Mouse (Mus musculus) kidney, postnatal 36 days (tissue): ENCODE results near the gene Mios.

Source experiments
- DNase-seq, 2 experiments: peaks; one replicate each; pipeline ENCODE4 v3.0.0; 2021 to 2022; ENCODE audit warnings: mixed read lengths in 2 of 2

Gene Mios

DNA sequence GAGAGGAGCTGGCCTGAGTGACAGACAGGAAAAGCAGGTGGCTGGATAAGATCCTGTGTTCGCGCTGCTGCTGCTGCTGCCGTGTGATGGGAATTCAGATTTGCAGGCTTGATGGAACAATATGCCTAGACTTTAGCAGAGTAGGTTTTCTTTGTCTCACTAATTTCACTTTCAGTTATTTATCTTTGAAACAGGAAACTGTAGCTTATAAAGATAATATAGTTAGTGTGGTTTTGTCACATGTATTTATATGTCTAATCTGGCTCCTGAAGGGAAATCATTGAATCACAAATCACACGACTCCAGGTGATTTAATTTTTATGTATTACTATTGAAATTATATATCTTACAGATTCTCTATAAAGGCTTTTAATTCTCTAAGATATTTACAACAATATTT, 74.2 kb downstream of the Mios start:
- DNase-seq = no peak

DNA sequence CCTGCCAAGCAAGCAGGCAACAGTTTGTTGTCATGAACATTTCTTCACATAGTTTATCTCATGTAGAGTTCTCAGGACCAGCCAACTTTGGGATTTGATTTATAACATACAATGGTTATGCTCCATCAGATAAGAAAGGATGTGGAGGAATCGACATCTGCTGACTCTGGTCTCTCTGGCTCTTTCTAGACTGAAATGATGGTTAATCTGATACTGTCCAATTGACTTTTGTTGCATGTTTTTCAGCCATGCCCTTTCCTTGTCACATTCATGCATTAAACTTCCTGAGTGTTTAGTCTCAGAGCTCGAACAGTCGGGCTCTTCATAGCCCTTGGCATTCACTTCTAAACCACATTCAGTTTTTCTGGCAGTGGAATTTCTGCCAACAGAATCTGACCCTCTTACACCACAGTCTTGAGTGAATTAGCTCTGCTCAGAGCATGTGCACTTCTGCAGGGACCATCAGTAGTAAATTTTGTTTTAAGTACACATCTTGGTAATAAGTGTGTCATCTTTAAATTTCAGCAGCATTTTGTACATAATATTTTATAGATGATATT, 76.5 kb downstream of the Mios start:
- DNase-seq = no peak
